Mouse (Mus musculus): ENCODE measurements around the gene Ninj2. TPM values are rescaled to one million over a fixed set of nuclear protein-coding genes. Genes with fewer than 3 reads are reported as not detected.
A peak's percentile ranks its signal among the peaks of the same experiment; 100 is the strongest.

Gene Ninj2
- polyA plus RNA-seq, 1 experiment from 2014 or later: not detected

- Histone ChIP-seq H3K36me3 (ENCODE audit: control insufficient read depth, insufficient read depth, low read length) (no peaks in the 10 kb centered on the region), H3K27ac (ENCODE audit: low read length) (no peak overlapping the region), H3K4me2 (replicated peaks; ENCODE audit: low read depth, low read length) (no peak overlapping the region), H3K27me3 (ENCODE audit: control insufficient read depth, insufficient read depth, low read length) (no peaks in the 10 kb centered on the region), H3K9ac (replicated peaks; ENCODE audit: low read depth, low read length) (no peak overlapping the region), H3K4me1 (ENCODE audit: control insufficient read depth, insufficient read depth, low read length) (no peaks in the 10 kb centered on the region), H3K9me3 (ENCODE audit: control insufficient read depth, low read depth, low read length) (no peaks in the 10 kb centered on the region), H3K4me3 (ENCODE audit: low read depth, low read length) (no peak overlapping the region)
- no peak for ATAC-seq (ENCODE audit: insufficient number of reproducible peaks, insufficient read depth, low FRiP score, low read depth)
- 37% methylated on average over 4 of the region's 4 CpGs for WGBS
Observed at GRCm38 (mm10) chr6:120167574-120167973, 74.4 kb downstream of the Ninj2 start.

GRCm38 (mm10) chr6:120172294-120173017 is 79.3 kb downstream of the Ninj2 start:
- Histone ChIP-seq H3K4me1 (ENCODE audit: control insufficient read depth, insufficient read depth, low read length) (0 out of 2 replicates have a peak, but pooled peaks cover 5% of the 10 kb centered on the region), H3K4me3 (ENCODE audit: low read depth, low read length) (no peak overlapping the region), H3K27me3 (ENCODE audit: control insufficient read depth, insufficient read depth, low read length) (no peaks in the 10 kb centered on the region), H3K27ac (ENCODE audit: low read length) (no peak overlapping the region), H3K36me3 (ENCODE audit: control insufficient read depth, insufficient read depth, low read length) (no peaks in the 10 kb centered on the region), H3K9ac (replicated peaks; ENCODE audit: low read depth, low read length) (no peak overlapping the region), H3K4me2 (replicated peaks; ENCODE audit: low read depth, low read length) (no peak overlapping the region), H3K9me3 (ENCODE audit: control insufficient read depth, low read depth, low read length) (no peaks in the 10 kb centered on the region)
- no peak for ATAC-seq (ENCODE audit: insufficient number of reproducible peaks, insufficient read depth, low FRiP score, low read depth)
- 79% methylated on average over 8 of the region's 8 CpGs for WGBS

GRCm38 (mm10) chr6:120174028-120174601 is 81.0 kb downstream of the Ninj2 start:
- 0 out of 2 replicates have a peak, but pooled peaks cover 5% of the 10 kb centered on the region for H3K4me1 ChIP-seq (ENCODE audit: control insufficient read depth, insufficient read depth, low read length)
- H3K27ac ChIP-seq (ENCODE audit: low read length): no peak overlapping the region
- H3K4me3 ChIP-seq (ENCODE audit: low read depth, low read length): no peak overlapping the region
- H3K9me3 ChIP-seq (ENCODE audit: control insufficient read depth, low read depth, low read length): no peaks in the 10 kb centered on the region
- no peaks in the 10 kb centered on the region for H3K36me3 ChIP-seq (ENCODE audit: control insufficient read depth, insufficient read depth, low read length)
- ATAC-seq (ENCODE audit: insufficient number of reproducible peaks, insufficient read depth, low FRiP score, low read depth): no peak
- WGBS: 67% methylated on average over 6 of the region's 6 CpGs
- H3K9ac ChIP-seq (replicated peaks; ENCODE audit: low read depth, low read length): no peak overlapping the region
- no peaks in the 10 kb centered on the region for H3K27me3 ChIP-seq (ENCODE audit: control insufficient read depth, insufficient read depth, low read length)
- no peak overlapping the region for H3K4me2 ChIP-seq (replicated peaks; ENCODE audit: low read depth, low read length)

- H3K4me1 ChIP-seq (ENCODE audit: control insufficient read depth, insufficient read depth, low read length): 0 out of 2 replicates have a peak, but pooled peaks cover 5% of the 10 kb centered on the region
- no peak overlapping the region for H3K4me3 ChIP-seq (ENCODE audit: low read depth, low read length)
- no peaks in the 10 kb centered on the region for H3K36me3 ChIP-seq (ENCODE audit: control insufficient read depth, insufficient read depth, low read length)
- H3K27ac ChIP-seq (ENCODE audit: low read length): no peak overlapping the region
- peak; percentile 91; the same call in 1 of the 2 replicates for ATAC-seq (ENCODE audit: insufficient number of reproducible peaks, insufficient read depth, low FRiP score, low read depth)
- 65% methylated on average over 7 of the region's 7 CpGs for WGBS
- H3K4me2 ChIP-seq (replicated peaks; ENCODE audit: low read depth, low read length): no peak overlapping the region
- no peaks in the 10 kb centered on the region for H3K27me3 ChIP-seq (ENCODE audit: control insufficient read depth, insufficient read depth, low read length)
- no peak overlapping the region for H3K9ac ChIP-seq (replicated peaks; ENCODE audit: low read depth, low read length)
- no peaks in the 10 kb centered on the region for H3K9me3 ChIP-seq (ENCODE audit: control insufficient read depth, low read depth, low read length)
Observed at GRCm38 (mm10) chr6:120174602-120175115, 81.5 kb downstream of the Ninj2 start.

- Histone ChIP-seq H3K27ac (ENCODE audit: low read length) (no peak overlapping the region), H3K36me3 (ENCODE audit: control insufficient read depth, insufficient read depth, low read length) (no peaks in the 10 kb centered on the region), H3K9ac (replicated peaks; ENCODE audit: low read depth, low read length) (no peak overlapping the region), H3K9me3 (ENCODE audit: control insufficient read depth, low read depth, low read length) (no peaks in the 10 kb centered on the region), H3K4me2 (replicated peaks; ENCODE audit: low read depth, low read length) (no peak overlapping the region), H3K4me3 (ENCODE audit: low read depth, low read length) (no peak overlapping the region), H3K4me1 (ENCODE audit: control insufficient read depth, insufficient read depth, low read length) (0 out of 2 replicates have a peak, but pooled peaks cover 5% of the 10 kb centered on the region), H3K27me3 (ENCODE audit: control insufficient read depth, insufficient read depth, low read length) (no peaks in the 10 kb centered on the region)
- WGBS: 95% methylated on average over 4 of the region's 4 CpGs
- no peak for ATAC-seq (ENCODE audit: insufficient number of reproducible peaks, insufficient read depth, low FRiP score, low read depth)
Observed at GRCm38 (mm10) chr6:120175650-120176049, 82.5 kb downstream of the Ninj2 start.

- H3K9ac ChIP-seq (replicated peaks; ENCODE audit: low read depth, low read length): no peak overlapping the region
- WGBS: 88% methylated on average over 6 of the region's 6 CpGs
- H3K4me2 ChIP-seq (replicated peaks; ENCODE audit: low read depth, low read length): no peak overlapping the region
- no peaks in the 10 kb centered on the region for H3K27me3 ChIP-seq (ENCODE audit: control insufficient read depth, insufficient read depth, low read length)
- no peaks in the 10 kb centered on the region for H3K36me3 ChIP-seq (ENCODE audit: control insufficient read depth, insufficient read depth, low read length)
- no peak overlapping the region for H3K4me3 ChIP-seq (ENCODE audit: low read depth, low read length)
- H3K9me3 ChIP-seq (ENCODE audit: control insufficient read depth, low read depth, low read length): no peaks in the 10 kb centered on the region
- H3K4me1 ChIP-seq (ENCODE audit: control insufficient read depth, insufficient read depth, low read length): no peaks in the 10 kb centered on the region
- ATAC-seq (ENCODE audit: insufficient number of reproducible peaks, insufficient read depth, low FRiP score, low read depth): no peak
- H3K27ac ChIP-seq (ENCODE audit: low read length): no peak overlapping the region
Observed at GRCm38 (mm10) chr6:120179044-120179755, 86.0 kb downstream of the Ninj2 start.

- H3K4me1 ChIP-seq (ENCODE audit: control insufficient read depth, insufficient read depth, low read length): no peaks in the 10 kb centered on the region
- ATAC-seq (ENCODE audit: insufficient number of reproducible peaks, insufficient read depth, low FRiP score, low read depth): no peak
- H3K9me3 ChIP-seq (ENCODE audit: control insufficient read depth, low read depth, low read length): no peaks in the 10 kb centered on the region
- WGBS: 79% methylated on average over 8 of the region's 8 CpGs
- no peak overlapping the region for H3K4me2 ChIP-seq (replicated peaks; ENCODE audit: low read depth, low read length)
- H3K9ac ChIP-seq (replicated peaks; ENCODE audit: low read depth, low read length): no peak overlapping the region
- no peak overlapping the region for H3K27ac ChIP-seq (ENCODE audit: low read length)
- H3K36me3 ChIP-seq (ENCODE audit: control insufficient read depth, insufficient read depth, low read length): no peaks in the 10 kb centered on the region
- H3K4me3 ChIP-seq (ENCODE audit: low read depth, low read length): no peak overlapping the region
- H3K27me3 ChIP-seq (ENCODE audit: control insufficient read depth, insufficient read depth, low read length): no peaks in the 10 kb centered on the region
Observed at GRCm38 (mm10) chr6:120179756-120180206, 86.6 kb downstream of the Ninj2 start.

GRCm38 (mm10) chr6:120180492-120180891 is 87.3 kb downstream of the Ninj2 start:
- Histone ChIP-seq H3K27ac (ENCODE audit: low read length) (no peak overlapping the region), H3K4me1 (ENCODE audit: control insufficient read depth, insufficient read depth, low read length) (no peaks in the 10 kb centered on the region), H3K9me3 (ENCODE audit: control insufficient read depth, low read depth, low read length) (no peaks in the 10 kb centered on the region), H3K9ac (replicated peaks; ENCODE audit: low read depth, low read length) (no peak overlapping the region), H3K36me3 (ENCODE audit: control insufficient read depth, insufficient read depth, low read length) (no peaks in the 10 kb centered on the region), H3K4me3 (ENCODE audit: low read depth, low read length) (no peak overlapping the region), H3K27me3 (ENCODE audit: control insufficient read depth, insufficient read depth, low read length) (no peaks in the 10 kb centered on the region), H3K4me2 (replicated peaks; ENCODE audit: low read depth, low read length) (no peak overlapping the region)
- 64% methylated on average over 4 of the region's 4 CpGs for WGBS
- no peak for ATAC-seq (ENCODE audit: insufficient number of reproducible peaks, insufficient read depth, low FRiP score, low read depth)

Measured in stomach, embryonic 14.5 days (tissue).